Mouse (Mus musculus) heart, adult 2 months (tissue): ENCODE measurements around the gene Tor1aip1.
A peak's percentile ranks its signal among the peaks of the same experiment; 100 is the strongest.

Experiments
- EP300 ChIP-seq: fragments of 200-500 bp; IDR thresholded peaks from 2 replicates; pipeline ENCODE4 v1.6.1; 2011; ENCODE audit warnings: low read depth, low read length, control low read depth; ENCODE audit not compliant: insufficient read depth
- POLR2A ChIP-seq: fragments of 200-500 bp; IDR thresholded peaks from 2 replicates; pipeline ENCODE4 v1.6.1; 2011; ENCODE audit warnings: mild to moderate bottlenecking, low read depth, low read length, control low read depth; ENCODE audit not compliant: insufficient read depth

- peak; percentile 92 for TF ChIP-seq POLR2A
- 0 out of 2 replicates have a peak, but pooled peaks have one; percentile 52 for TF ChIP-seq EP300
These were observed 63.1 kb downstream of the Tor1aip1 start, which contains the start of gene Cep350 for GRCm38 (mm10) chr1:155973068-155973718.
